Mouse (Mus musculus): ENCODE data around the gene Napepld.

GRCm38 (mm10) chr5:21680029-21680428 lies 21.2 kb downstream of the Napepld start:
- no peak for TF ChIP-seq POLR2A (IDR thresholded peaks at IDR 0.05; ENCODE audit: low read depth, low read length)
- TF ChIP-seq CTCF (IDR thresholded peaks at IDR 0.05; ENCODE audit: extremely low read depth, insufficient read depth, insufficient read length, insufficient replicate concordance), result no peak
